Mouse (Mus musculus): ENCODE data around the gene Olfr958.

DNA sequence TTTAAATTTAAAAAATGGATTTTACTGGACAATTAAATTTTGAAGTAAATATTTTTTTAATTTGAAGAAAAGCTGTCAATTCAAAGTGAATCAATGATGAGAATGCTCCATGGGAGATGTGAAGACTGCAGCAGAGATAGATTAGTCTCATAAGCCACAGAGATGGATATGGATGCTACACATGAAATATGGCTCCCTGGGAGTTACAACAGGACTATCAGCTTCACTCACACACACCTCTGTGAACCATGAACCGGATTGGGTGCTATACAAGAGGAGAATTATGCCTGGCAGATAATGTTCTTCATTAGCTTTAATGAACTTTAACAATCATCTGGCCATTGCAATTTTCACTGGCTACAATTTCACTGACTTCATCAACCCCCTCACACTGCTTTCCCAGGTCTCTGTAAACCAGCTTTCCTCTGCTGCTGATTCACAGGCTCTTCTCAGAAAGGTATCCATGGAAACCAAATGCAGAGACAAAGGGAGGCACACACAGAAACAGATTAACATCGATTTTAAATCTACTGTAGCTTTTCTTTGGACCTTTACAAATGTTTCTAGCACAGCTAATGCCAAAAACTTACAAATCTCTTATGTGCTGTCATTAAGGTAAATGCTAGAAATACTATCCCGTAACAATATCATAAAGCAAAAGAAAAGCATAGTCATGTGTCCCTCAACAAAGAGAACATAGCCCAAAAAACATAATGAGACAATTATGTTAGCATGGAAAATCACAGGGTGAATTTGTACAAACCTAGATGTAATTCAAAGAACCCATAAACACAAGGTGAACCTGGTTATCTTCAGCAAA, 3.9 kb upstream of the Olfr958 start:
- TF ChIP-seq CTCF (IDR thresholded peaks at IDR 0.05; ENCODE audit: low read depth) (no peak), EP300 (IDR thresholded peaks at IDR 0.05; ENCODE audit: low read depth) (no peak)

Measured in liver, embryonic 14.5 days (tissue).